In genomic region chr4:48680648-48681343, GRCm38 (mm10) we compare ENCODE assay signal across 7 mouse cellular contexts. TPM values are rescaled to one million over a fixed set of nuclear protein-coding genes. Genes with fewer than 3 reads are reported as not detected.
DNase-seq lines count a peak whose midpoint lies in the region; ATAC-seq and TF ChIP-seq lines count a peak whose summit lies in the region.

No protein-coding gene starts in this region.

- H3K4me2 ChIP-seq in limb, embryonic 11.5 days (ENCODE audit: low read depth, severe bottlenecking) = no peak overlapping the region
- H3K4me2 ChIP-seq in intestine, postnatal 0 days (replicated peaks; ENCODE audit: low read depth) = peak overlapping the region; percentile 58

- H3K27ac ChIP-seq in limb, embryonic 11.5 days (replicated peaks; ENCODE audit: low read depth, low read length) = no peak overlapping the region
- H3K27ac ChIP-seq in limb, embryonic 10.5 days = no peak overlapping the region
- H3K27ac ChIP-seq in intestine, postnatal 0 days (ENCODE audit: low read depth, low read length) = no peak overlapping the region; the same call in 1 of the 2 replicates
- no peak overlapping the region for H3K27ac ChIP-seq in thymus, adult 2 months (ENCODE audit: control insufficient read depth, insufficient read depth, low read length)

- TF ChIP-seq CTCF in intestine, postnatal 0 days (IDR thresholded peaks at IDR 0.05; ENCODE audit: low read depth) = peak; percentile 85
- TF ChIP-seq CTCF in thymus, adult 2 months (IDR thresholded peaks at IDR 0.05; ENCODE audit: borderline replicate concordance, control insufficient read depth, extremely low read depth, insufficient read depth, low read length, poor library complexity) = no peak

- DNase-seq in limb, embryonic 11.5 days (ENCODE audit: low spot score) = peak; percentile 45
- no peak for DNase-seq in limb, embryonic 10.5 days (ENCODE audit: low spot score)
- DNase-seq in R1 (ENCODE audit: low read depth, low spot score) = peak; percentile 81
- peak; percentile 66 for DNase-seq in embryo, embryonic 9.5 days (ENCODE audit: extremely low spot score)
- no peak for DNase-seq in thymus, adult 2 months

- H3K27me3 ChIP-seq in limb, embryonic 11.5 days (ENCODE audit: control insufficient read depth, insufficient read depth, low read length) = no peaks in the 10 kb centered on the region
- H3K27me3 ChIP-seq in limb, embryonic 10.5 days (ENCODE audit: low read depth, poor library complexity, severe bottlenecking) = no peaks in the 10 kb centered on the region
- no peaks in the 10 kb centered on the region for H3K27me3 ChIP-seq in intestine, postnatal 0 days (replicated peaks; ENCODE audit: control insufficient read depth, insufficient read depth, low read length)
- no peaks in the 10 kb centered on the region for H3K27me3 ChIP-seq in thymus, adult 2 months (ENCODE audit: control insufficient read depth, insufficient read depth, low read length)

- no peak overlapping the region for H3K4me3 ChIP-seq in limb, embryonic 11.5 days (ENCODE audit: low read depth, low read length)
- no peak overlapping the region for H3K4me3 ChIP-seq in limb, embryonic 10.5 days
- 0 out of 2 replicates have a peak overlapping the region, but pooled peaks have one; percentile 11 for H3K4me3 ChIP-seq in intestine, postnatal 0 days (ENCODE audit: low read depth, low read length)
- H3K4me3 ChIP-seq in thymus, adult 2 months (ENCODE audit: control insufficient read depth, insufficient read depth, low read length) = no peak overlapping the region

- H3K4me1 ChIP-seq in limb, embryonic 11.5 days (ENCODE audit: control insufficient read depth, insufficient read depth, low read length) = no peaks in the 10 kb centered on the region
- peaks cover 17% of the 10 kb centered on the region; the same call in 1 of the 2 replicates for H3K4me1 ChIP-seq in limb, embryonic 10.5 days
- no peaks in the 10 kb centered on the region for H3K4me1 ChIP-seq in intestine, postnatal 0 days (replicated peaks; ENCODE audit: control insufficient read depth, insufficient read depth, low read length)
- H3K4me1 ChIP-seq in thymus, adult 2 months (replicated peaks; ENCODE audit: control insufficient read depth, insufficient read depth, low read length) = no peaks in the 10 kb centered on the region

- no peaks in the 10 kb centered on the region for H3K36me3 ChIP-seq in limb, embryonic 11.5 days (ENCODE audit: control insufficient read depth, insufficient read depth, low read length)
- peaks cover 21% of the 10 kb centered on the region for H3K36me3 ChIP-seq in limb, embryonic 10.5 days
- H3K36me3 ChIP-seq in intestine, postnatal 0 days (ENCODE audit: control insufficient read depth, insufficient read depth) = no peaks in the 10 kb centered on the region
- no peaks in the 10 kb centered on the region for H3K36me3 ChIP-seq in thymus, adult 2 months (ENCODE audit: control insufficient read depth, insufficient read depth, low read length)

- H3K9ac ChIP-seq in limb, embryonic 11.5 days (ENCODE audit: low read length) = no peak overlapping the region
- H3K9ac ChIP-seq in intestine, postnatal 0 days (ENCODE audit: low read depth, low read length) = no peak overlapping the region

- no peak for ATAC-seq in limb, embryonic 11.5 days (ENCODE audit: insufficient number of reproducible peaks, low FRiP score, low TSS enrichment, low read depth)
- peak; percentile 50; the same call in 1 of the 2 replicates for ATAC-seq in intestine, postnatal 0 days
- peak; percentile 69 for ATAC-seq in megakaryocyte, adult 5-6 weeks (ENCODE audit: poor library complexity, severe bottlenecking)

- H3K9me3 ChIP-seq in limb, embryonic 11.5 days (ENCODE audit: control insufficient read depth, low read length) = no peaks in the 10 kb centered on the region
- H3K9me3 ChIP-seq in limb, embryonic 10.5 days (replicated peaks) = no peaks in the 10 kb centered on the region
- no peaks in the 10 kb centered on the region for H3K9me3 ChIP-seq in intestine, postnatal 0 days (ENCODE audit: control insufficient read depth)

- WGBS in limb, embryonic 11.5 days = 52% methylated on average over 10 of the region's 11 CpGs
- 53% methylated on average over 10 of the region's 11 CpGs for WGBS in limb, embryonic 10.5 days
- 26% methylated on average over 10 of the region's 11 CpGs for WGBS in intestine, postnatal 0 days
- WGBS in thymus, adult 2 months = 47% methylated on average over 10 of the region's 11 CpGs

- TF ChIP-seq POLR2A in thymus, adult 2 months (IDR thresholded peaks at IDR 0.05; ENCODE audit: control insufficient read depth, extremely low read depth, insufficient read depth, low read length, poor library complexity) = no peak

RNA-seq across cellular contexts. Expression of gene Cavin4, which starts 17.5 kb away (rescaled TPM):
- polyA plus RNA-seq in limb, embryonic 11.5 days (2014; fragmentation: Nextera tagmentation; extraction: Ambion mirVana) = 1.7 TPM in 2 replicates
- polyA plus RNA-seq in limb, embryonic 10.5 days (2016; fragmentation: Nextera tagmentation; extraction: Ambion mirVana) = 1.3 and 1.6 TPM in 2 replicates
- 0.05 and 0.09 TPM in 2 replicates for polyA plus RNA-seq in intestine, postnatal 0 days (2015; fragmentation: Nextera tagmentation; extraction: Ambion mirVana)
- total RNA-seq in megakaryocyte, adult 5-6 weeks (2015) = not detected in 2 replicates
- total RNA-seq in megakaryocyte, adult 5-6 weeks (2017) = not detected in 2 replicates
- 0.63 TPM in 1 of 2 replicates, not detected in the other for polyA plus RNA-seq in thymus, adult 2 months (2012; rRNA removed)

Comparison
In these comparisons a context has a peak if more than half of its experiments do, and no peak if none do; other contexts are left out.
1. DNase-seq: peak in limb, embryonic 11.5 days (single experiment), R1 (single experiment) and embryo, embryonic 9.5 days (single experiment); none in limb, embryonic 10.5 days (single experiment) and thymus, adult 2 months (single experiment).